Mouse (Mus musculus) intestine, embryonic 15.5 days (tissue): ENCODE measurements at regions not wholly inside any gene's neighbourhood (a gene's known extent, or its start where the extent isn't known, plus 50 kb on each side); places are given as distances from the start of the nearest gene placed in this dataset.

Source experiments
- ATAC-seq: fragments of 200-750 bp; cut with Nextera tagmentation; 2 replicates; pipeline ENCODE4 v1.8.0; 2017; ENCODE audit warnings: moderate TSS enrichment, moderate library complexity
- H3K27ac ChIP-seq: fragments of 300-500 bp; sonication (generic); 2 replicates; pipeline ENCODE4 v1.5.1; 2015; ENCODE audit warnings: mild to moderate bottlenecking, inconsistent platforms
- H3K27me3 ChIP-seq: fragments of 300-500 bp; sonication (generic); replicated peaks from 2 replicates; pipeline ENCODE4 v1.6.1; 2015; ENCODE audit warnings: inconsistent platforms
- H3K36me3 ChIP-seq: fragments of 300-500 bp; sonication (generic); 2 replicates; pipeline ENCODE4 v1.6.1; 2015; ENCODE audit warnings: inconsistent platforms
- H3K4me1 ChIP-seq: fragments of 300-500 bp; sonication (generic); replicated peaks from 2 replicates; pipeline ENCODE4 v1.6.1; 2015; ENCODE audit warnings: inconsistent platforms
- H3K4me2 ChIP-seq: fragments of 300-500 bp; sonication (generic); replicated peaks from 2 replicates; pipeline ENCODE4 v1.6.1; 2015; ENCODE audit warnings: mild to moderate bottlenecking, inconsistent platforms
- H3K4me3 ChIP-seq: fragments of 300-500 bp; sonication (generic); replicated peaks from 2 replicates; pipeline ENCODE4 v1.5.1; 2015; ENCODE audit warnings: inconsistent platforms
- H3K9ac ChIP-seq: fragments of 300-500 bp; sonication (generic); 2 replicates; pipeline ENCODE4 v1.6.1; 2015; ENCODE audit warnings: inconsistent platforms
- H3K9me3 ChIP-seq: fragments of 300-500 bp; sonication (generic); 2 replicates; pipeline ENCODE4 v1.6.1; 2016; ENCODE audit warnings: inconsistent platforms
- WGBS: fragments of 180-500 bp; shearing (Covaris S2); methylation state at CpG from one replicate; pipeline ENCODE4 v1.1.7; 2015; 5-methylcytosine and 5-hydroxymethylcytosine counted together

- Histone ChIP-seq H3K27ac (no peak overlapping the region), H3K4me1 (no peaks in the 10 kb centered on the region), H3K4me2 (no peak overlapping the region), H3K27me3 (no peaks in the 10 kb centered on the region), H3K36me3 (no peaks in the 10 kb centered on the region), H3K9ac (no peak overlapping the region), H3K4me3 (no peak overlapping the region), H3K9me3 (no peaks in the 10 kb centered on the region)
- ATAC-seq: no peak
Measured at GRCm38 (mm10) chr3:115655020-115655419, 59.9 kb downstream of the S1pr1 start.

GRCm38 (mm10) chr3:115652236-115652635 is 62.6 kb downstream of the S1pr1 start:
- Histone ChIP-seq H3K27me3 (no peaks in the 10 kb centered on the region), H3K9ac (no peak overlapping the region), H3K4me2 (no peak overlapping the region), H3K27ac (no peak overlapping the region), H3K36me3 (no peaks in the 10 kb centered on the region), H3K4me3 (no peak overlapping the region), H3K9me3 (no peaks in the 10 kb centered on the region), H3K4me1 (no peaks in the 10 kb centered on the region)
- 82% methylated on average over 5 of the region's 5 CpGs for WGBS
- ATAC-seq: no peak

- H3K27ac ChIP-seq: no peak overlapping the region
- no peak for ATAC-seq
- no peak overlapping the region for H3K9ac ChIP-seq
- H3K4me2 ChIP-seq: no peak overlapping the region
- H3K9me3 ChIP-seq: no peaks in the 10 kb centered on the region
- no peak overlapping the region for H3K4me3 ChIP-seq
- no peaks in the 10 kb centered on the region for H3K36me3 ChIP-seq
- no peaks in the 10 kb centered on the region for H3K4me1 ChIP-seq
- WGBS: 51% methylated on average over 3 of the region's 3 CpGs
- H3K27me3 ChIP-seq: no peaks in the 10 kb centered on the region
Measured at GRCm38 (mm10) chr3:115649338-115650117, 65.3 kb downstream of the S1pr1 start.

GRCm38 (mm10) chr3:115646993-115647392 is 67.9 kb downstream of the S1pr1 start:
- H3K4me2 ChIP-seq: no peak overlapping the region
- no peak for ATAC-seq
- no peaks in the 10 kb centered on the region for H3K36me3 ChIP-seq
- 60% methylated on average over 7 of the region's 7 CpGs for WGBS
- no peak overlapping the region for H3K4me3 ChIP-seq
- no peak overlapping the region for H3K27ac ChIP-seq
- no peaks in the 10 kb centered on the region for H3K9me3 ChIP-seq
- H3K9ac ChIP-seq: no peak overlapping the region
- no peaks in the 10 kb centered on the region for H3K27me3 ChIP-seq
- H3K4me1 ChIP-seq: 0 out of 2 replicates have a peak, but pooled peaks cover 3% of the 10 kb centered on the region

- WGBS: 67% methylated on average over 5 of the region's 5 CpGs
- Histone ChIP-seq H3K36me3 (no peaks in the 10 kb centered on the region), H3K9ac (no peak overlapping the region), H3K4me1 (0 out of 2 replicates have a peak, but pooled peaks cover 5% of the 10 kb centered on the region), H3K27ac (no peak overlapping the region), H3K27me3 (no peaks in the 10 kb centered on the region), H3K4me2 (no peak overlapping the region), H3K4me3 (no peak overlapping the region), H3K9me3 (no peaks in the 10 kb centered on the region)
- no peak for ATAC-seq
Measured at GRCm38 (mm10) chr3:115644307-115644706, 70.6 kb downstream of the S1pr1 start.

GRCm38 (mm10) chr3:115642846-115643260 is 72.0 kb downstream of the S1pr1 start:
- WGBS: 5% methylated on average over 11 of the region's 11 CpGs
- Histone ChIP-seq H3K4me2 (peak overlapping the region; percentile 75), H3K36me3 (no peaks in the 10 kb centered on the region), H3K9ac (no peak overlapping the region), H3K4me1 (0 out of 2 replicates have a peak, but pooled peaks cover 5% of the 10 kb centered on the region), H3K27ac (no peak overlapping the region), H3K4me3 (peak overlapping the region; percentile 37), H3K9me3 (no peaks in the 10 kb centered on the region), H3K27me3 (no peaks in the 10 kb centered on the region)
- ATAC-seq: peak; percentile 78; the same call in 1 of the 2 replicates

GRCm38 (mm10) chr3:115642001-115642845 is 72.6 kb downstream of the S1pr1 start:
- peak overlapping the region; percentile 37 for H3K4me3 ChIP-seq

GRCm38 (mm10) chr3:115641411-115641810 is 73.5 kb downstream of the S1pr1 start:
- H3K9ac ChIP-seq: no peak overlapping the region
- peak; percentile 88 for ATAC-seq
- H3K9me3 ChIP-seq: no peaks in the 10 kb centered on the region
- peak overlapping the region; percentile 75; the same call in 1 of the 2 replicates for H3K4me2 ChIP-seq
- 30% methylated on average over 6 of the region's 6 CpGs for WGBS
- no peaks in the 10 kb centered on the region for H3K36me3 ChIP-seq
- no peak overlapping the region for H3K4me3 ChIP-seq
- 0 out of 2 replicates have a peak, but pooled peaks cover 5% of the 10 kb centered on the region for H3K4me1 ChIP-seq
- H3K27ac ChIP-seq: no peak overlapping the region
- no peaks in the 10 kb centered on the region for H3K27me3 ChIP-seq

More at GRCm38 (mm10) chr3:115642001-115642845, 72.6 kb downstream of the S1pr1 start:
- WGBS: 5% methylated on average over 26 of the region's 26 CpGs
- peak; percentile 58 for ATAC-seq
- Histone ChIP-seq H3K36me3 (no peaks in the 10 kb centered on the region), H3K9me3 (no peaks in the 10 kb centered on the region), H3K27ac (peak overlapping the region; percentile 44; the same call in 1 of the 2 replicates), H3K4me2 (peak overlapping the region; percentile 75), H3K9ac (peak overlapping the region; percentile 32), H3K27me3 (no peaks in the 10 kb centered on the region), H3K4me1 (0 out of 2 replicates have a peak, but pooled peaks cover 5% of the 10 kb centered on the region)

GRCm38 (mm10) chr3:115635487-115635886 is 79.4 kb downstream of the S1pr1 start:
- H3K4me3 ChIP-seq: no peak overlapping the region
- WGBS: 48% methylated on average over 4 of the region's 4 CpGs
- no peak for ATAC-seq
- H3K4me2 ChIP-seq: no peak overlapping the region
- H3K9ac ChIP-seq: no peak overlapping the region
- H3K36me3 ChIP-seq: no peaks in the 10 kb centered on the region
- no peaks in the 10 kb centered on the region for H3K4me1 ChIP-seq
- no peaks in the 10 kb centered on the region for H3K27me3 ChIP-seq
- no peak overlapping the region for H3K27ac ChIP-seq
- no peaks in the 10 kb centered on the region for H3K9me3 ChIP-seq

- Histone ChIP-seq H3K4me2 (no peak overlapping the region), H3K4me1 (no peaks in the 10 kb centered on the region), H3K27me3 (no peaks in the 10 kb centered on the region), H3K27ac (no peak overlapping the region), H3K9ac (no peak overlapping the region), H3K9me3 (no peaks in the 10 kb centered on the region), H3K36me3 (no peaks in the 10 kb centered on the region), H3K4me3 (no peak overlapping the region)
- ATAC-seq: no peak
- WGBS: 86% methylated on average over 5 of the region's 5 CpGs
Measured at GRCm38 (mm10) chr3:115635081-115635480, 79.8 kb downstream of the S1pr1 start.

- Histone ChIP-seq H3K9ac (no peak overlapping the region), H3K4me3 (no peak overlapping the region), H3K4me2 (no peak overlapping the region), H3K36me3 (no peaks in the 10 kb centered on the region), H3K9me3 (no peaks in the 10 kb centered on the region), H3K27ac (no peak overlapping the region), H3K4me1 (no peaks in the 10 kb centered on the region), H3K27me3 (no peaks in the 10 kb centered on the region)
- WGBS: 78% methylated on average over 4 of the region's 4 CpGs
- no peak for ATAC-seq
Measured at GRCm38 (mm10) chr3:115632417-115632743, 82.5 kb downstream of the S1pr1 start.

- no peak for ATAC-seq
- H3K36me3 ChIP-seq: no peaks in the 10 kb centered on the region
- H3K9me3 ChIP-seq: no peaks in the 10 kb centered on the region
- no peak overlapping the region for H3K9ac ChIP-seq
- no peak overlapping the region for H3K4me3 ChIP-seq
- H3K4me1 ChIP-seq: no peaks in the 10 kb centered on the region
- 86% methylated on average over 17 of the region's 17 CpGs for WGBS
- H3K4me2 ChIP-seq: no peak overlapping the region
- H3K27ac ChIP-seq: no peak overlapping the region
- H3K27me3 ChIP-seq: no peaks in the 10 kb centered on the region
Measured at GRCm38 (mm10) chr3:115631573-115632416, 83.1 kb downstream of the S1pr1 start.
